Mouse (Mus musculus): ENCODE measurements around the gene Iars2. TPM values are rescaled to one million over a fixed set of nuclear protein-coding genes. Genes with fewer than 3 reads are reported as not detected.

Iars2 gene
- polyA plus RNA-seq, 1 experiment from 2014 or later: 32.0 TPM

DNA sequence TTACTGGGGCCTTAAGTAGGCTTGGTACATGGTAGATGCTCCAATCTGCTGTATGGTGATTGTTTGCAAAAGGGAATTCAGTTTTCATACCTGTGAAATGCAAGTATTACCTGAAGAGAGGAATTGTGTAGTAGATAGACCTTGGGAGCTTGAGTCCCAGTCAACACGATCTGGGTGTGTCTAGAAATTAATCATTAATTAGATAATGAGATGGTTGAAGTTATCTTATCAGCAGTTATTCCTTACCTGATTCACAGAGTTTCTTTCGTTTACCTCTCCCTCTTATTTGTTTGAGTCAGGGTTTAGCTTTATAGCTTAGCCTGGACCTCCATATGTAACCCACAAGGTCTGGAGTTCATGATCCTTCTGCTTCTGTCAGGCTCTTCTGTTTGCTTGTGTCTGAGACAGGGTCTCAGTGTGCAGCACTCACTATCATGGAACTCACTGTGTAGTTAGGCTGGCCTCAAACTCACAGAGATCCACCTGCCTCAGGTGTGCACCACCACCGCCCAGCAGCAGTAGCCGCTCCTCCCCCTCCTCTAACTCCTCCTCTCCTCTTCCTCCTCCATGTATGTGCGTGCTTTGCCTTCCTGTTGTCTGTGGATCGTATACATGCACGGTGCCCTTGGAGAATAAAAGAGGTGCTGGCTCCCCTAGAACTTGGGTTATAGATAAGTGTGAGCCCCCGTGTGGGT lies 58.6 kb downstream of the Iars2 start:
- ATAC-seq (ENCODE audit: insufficient number of reproducible peaks, insufficient read depth, low FRiP score, low read depth): 0 out of 2 replicates have a peak, but pooled peaks have one; percentile 37
- no peaks in the 10 kb centered on the region for H3K9me3 ChIP-seq (ENCODE audit: control insufficient read depth, low read depth, low read length)
- H3K4me1 ChIP-seq (ENCODE audit: control insufficient read depth, insufficient read depth, low read length): no peaks in the 10 kb centered on the region
- H3K27ac ChIP-seq (ENCODE audit: low read length): no peak overlapping the region
- H3K4me3 ChIP-seq (ENCODE audit: low read depth, low read length): no peak overlapping the region
- H3K9ac ChIP-seq (replicated peaks; ENCODE audit: low read depth, low read length): no peak overlapping the region
- no peak overlapping the region for H3K4me2 ChIP-seq (replicated peaks; ENCODE audit: low read depth, low read length)
- peaks cover 40% of the 10 kb centered on the region for H3K36me3 ChIP-seq (ENCODE audit: control insufficient read depth, insufficient read depth, low read length)
- WGBS: 86% methylated on average over 8 of the region's 8 CpGs
- H3K27me3 ChIP-seq (ENCODE audit: control insufficient read depth, insufficient read depth, low read length): no peaks in the 10 kb centered on the region

DNA sequence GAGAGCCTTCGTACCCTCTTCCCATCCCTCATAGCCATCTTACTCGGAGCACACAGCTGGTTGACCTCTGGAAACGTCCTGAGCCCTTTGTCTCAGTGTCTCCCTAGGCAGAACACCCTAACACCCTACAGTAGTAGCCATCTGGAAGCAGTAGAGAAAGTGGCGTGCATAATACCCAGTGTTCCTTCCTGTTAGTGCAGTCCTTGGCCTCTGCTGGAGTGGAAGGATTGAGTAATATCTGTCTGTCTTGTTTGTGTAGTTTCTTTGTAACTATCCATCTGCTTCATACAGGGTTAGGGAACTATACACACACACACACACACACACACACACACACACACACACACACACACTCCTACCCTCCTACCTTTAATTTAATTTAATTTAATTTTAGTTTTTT lies 60.5 kb downstream of the Iars2 start:
- ATAC-seq (ENCODE audit: insufficient number of reproducible peaks, insufficient read depth, low FRiP score, low read depth): no peak
- no peak overlapping the region for H3K4me2 ChIP-seq (replicated peaks; ENCODE audit: low read depth, low read length)
- no peak overlapping the region for H3K4me3 ChIP-seq (ENCODE audit: low read depth, low read length)
- peaks cover 45% of the 10 kb centered on the region for H3K36me3 ChIP-seq (ENCODE audit: control insufficient read depth, insufficient read depth, low read length)
- no peak overlapping the region for H3K27ac ChIP-seq (ENCODE audit: low read length)
- H3K9ac ChIP-seq (replicated peaks; ENCODE audit: low read depth, low read length): no peak overlapping the region
- no peaks in the 10 kb centered on the region for H3K9me3 ChIP-seq (ENCODE audit: control insufficient read depth, low read depth, low read length)
- WGBS: 84% methylated on average over 4 of the region's 4 CpGs
- no peaks in the 10 kb centered on the region for H3K27me3 ChIP-seq (ENCODE audit: control insufficient read depth, insufficient read depth, low read length)
- no peaks in the 10 kb centered on the region for H3K4me1 ChIP-seq (ENCODE audit: control insufficient read depth, insufficient read depth, low read length)

DNA sequence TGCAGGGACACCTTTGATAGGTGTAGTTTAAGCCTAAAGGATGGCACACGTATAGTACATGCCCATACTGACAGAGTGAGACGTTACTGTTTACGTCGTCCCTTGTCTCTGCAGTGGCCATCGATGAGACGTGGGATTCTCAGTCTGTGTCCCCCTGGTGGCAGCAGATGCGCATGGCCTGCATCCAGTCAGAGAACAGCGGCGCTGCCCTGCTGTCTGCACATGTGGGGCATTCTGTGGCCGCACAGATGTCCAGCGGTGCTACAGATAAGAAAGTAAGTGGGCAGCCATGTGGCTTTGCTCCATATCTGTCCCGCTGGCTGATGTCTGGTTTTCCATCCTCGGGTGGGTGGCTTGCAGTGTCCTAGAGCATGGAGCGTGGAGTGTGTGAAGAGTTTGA lies 66.6 kb downstream of the Iars2 start:
- H3K4me1 ChIP-seq (ENCODE audit: control insufficient read depth, insufficient read depth, low read length): no peaks in the 10 kb centered on the region
- H3K36me3 ChIP-seq (ENCODE audit: control insufficient read depth, insufficient read depth, low read length): peaks cover 56% of the 10 kb centered on the region
- no peak for ATAC-seq (ENCODE audit: insufficient number of reproducible peaks, insufficient read depth, low FRiP score, low read depth)
- no peaks in the 10 kb centered on the region for H3K9me3 ChIP-seq (ENCODE audit: control insufficient read depth, low read depth, low read length)
- 51% methylated on average over 14 of the region's 14 CpGs for WGBS
- H3K4me2 ChIP-seq (replicated peaks; ENCODE audit: low read depth, low read length): no peak overlapping the region
- H3K27me3 ChIP-seq (ENCODE audit: control insufficient read depth, insufficient read depth, low read length): no peaks in the 10 kb centered on the region
- H3K4me3 ChIP-seq (ENCODE audit: low read depth, low read length): no peak overlapping the region
- H3K27ac ChIP-seq (ENCODE audit: low read length): no peak overlapping the region
- H3K9ac ChIP-seq (replicated peaks; ENCODE audit: low read depth, low read length): no peak overlapping the region

DNA sequence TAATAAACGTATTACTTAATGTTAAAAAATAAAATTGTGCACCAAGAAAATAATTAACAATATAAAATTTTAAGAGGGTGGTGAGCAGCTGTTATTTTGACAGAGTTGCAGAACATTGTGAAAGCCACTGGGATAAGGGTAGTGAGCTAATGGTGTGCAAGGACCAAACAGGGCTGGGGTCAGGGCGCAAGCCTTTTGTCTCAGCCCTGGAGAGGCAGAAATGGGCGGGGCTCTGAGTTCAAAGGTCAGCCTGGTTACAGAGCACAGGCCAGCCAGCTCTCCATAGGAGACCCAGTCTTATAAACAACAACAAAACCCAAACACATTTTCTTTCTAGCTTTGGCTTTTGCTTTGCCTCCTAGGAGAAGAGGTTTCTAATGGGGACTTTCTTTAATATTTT lies 72.4 kb downstream of the Iars2 start:
- Histone ChIP-seq H3K27me3 (ENCODE audit: control insufficient read depth, insufficient read depth, low read length) (no peaks in the 10 kb centered on the region), H3K36me3 (ENCODE audit: control insufficient read depth, insufficient read depth, low read length) (peaks cover 27% of the 10 kb centered on the region), H3K27ac (ENCODE audit: low read length) (no peak overlapping the region), H3K9ac (replicated peaks; ENCODE audit: low read depth, low read length) (no peak overlapping the region), H3K4me1 (ENCODE audit: control insufficient read depth, insufficient read depth, low read length) (no peaks in the 10 kb centered on the region), H3K9me3 (ENCODE audit: control insufficient read depth, low read depth, low read length) (no peaks in the 10 kb centered on the region), H3K4me3 (ENCODE audit: low read depth, low read length) (no peak overlapping the region), H3K4me2 (replicated peaks; ENCODE audit: low read depth, low read length) (no peak overlapping the region)
- 45% methylated on average over 3 of the region's 3 CpGs for WGBS
- ATAC-seq (ENCODE audit: insufficient number of reproducible peaks, insufficient read depth, low FRiP score, low read depth): no peak

DNA sequence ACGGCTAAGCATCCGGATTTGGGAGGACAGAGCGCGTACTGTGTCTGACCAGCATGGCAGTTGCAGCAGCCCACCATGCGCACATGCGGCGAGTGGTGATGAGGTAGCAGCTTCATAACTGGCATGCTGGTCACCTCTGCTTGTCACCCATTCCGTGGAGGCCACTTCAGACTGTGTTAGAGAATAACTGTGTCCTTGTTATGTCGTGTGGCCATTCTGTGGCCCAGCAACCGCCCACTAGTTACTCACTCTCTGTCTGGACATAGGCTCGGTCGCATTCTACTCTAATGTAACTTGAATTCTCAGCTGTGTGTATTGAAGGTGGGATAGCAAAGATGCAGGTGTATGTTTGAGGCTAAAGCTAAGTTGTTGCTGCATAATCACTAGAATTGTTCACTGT lies 73.9 kb downstream of the Iars2 start:
- H3K27ac ChIP-seq (ENCODE audit: low read length): no peak overlapping the region
- H3K4me1 ChIP-seq (ENCODE audit: control insufficient read depth, insufficient read depth, low read length): no peaks in the 10 kb centered on the region
- H3K27me3 ChIP-seq (ENCODE audit: control insufficient read depth, insufficient read depth, low read length): no peaks in the 10 kb centered on the region
- H3K4me3 ChIP-seq (ENCODE audit: low read depth, low read length): no peak overlapping the region
- H3K36me3 ChIP-seq (ENCODE audit: control insufficient read depth, insufficient read depth, low read length): peaks cover 31% of the 10 kb centered on the region
- H3K9ac ChIP-seq (replicated peaks; ENCODE audit: low read depth, low read length): no peak overlapping the region
- no peak overlapping the region for H3K4me2 ChIP-seq (replicated peaks; ENCODE audit: low read depth, low read length)
- WGBS: 91% methylated on average over 12 of the region's 12 CpGs
- no peaks in the 10 kb centered on the region for H3K9me3 ChIP-seq (ENCODE audit: control insufficient read depth, low read depth, low read length)
- ATAC-seq (ENCODE audit: insufficient number of reproducible peaks, insufficient read depth, low FRiP score, low read depth): no peak

DNA sequence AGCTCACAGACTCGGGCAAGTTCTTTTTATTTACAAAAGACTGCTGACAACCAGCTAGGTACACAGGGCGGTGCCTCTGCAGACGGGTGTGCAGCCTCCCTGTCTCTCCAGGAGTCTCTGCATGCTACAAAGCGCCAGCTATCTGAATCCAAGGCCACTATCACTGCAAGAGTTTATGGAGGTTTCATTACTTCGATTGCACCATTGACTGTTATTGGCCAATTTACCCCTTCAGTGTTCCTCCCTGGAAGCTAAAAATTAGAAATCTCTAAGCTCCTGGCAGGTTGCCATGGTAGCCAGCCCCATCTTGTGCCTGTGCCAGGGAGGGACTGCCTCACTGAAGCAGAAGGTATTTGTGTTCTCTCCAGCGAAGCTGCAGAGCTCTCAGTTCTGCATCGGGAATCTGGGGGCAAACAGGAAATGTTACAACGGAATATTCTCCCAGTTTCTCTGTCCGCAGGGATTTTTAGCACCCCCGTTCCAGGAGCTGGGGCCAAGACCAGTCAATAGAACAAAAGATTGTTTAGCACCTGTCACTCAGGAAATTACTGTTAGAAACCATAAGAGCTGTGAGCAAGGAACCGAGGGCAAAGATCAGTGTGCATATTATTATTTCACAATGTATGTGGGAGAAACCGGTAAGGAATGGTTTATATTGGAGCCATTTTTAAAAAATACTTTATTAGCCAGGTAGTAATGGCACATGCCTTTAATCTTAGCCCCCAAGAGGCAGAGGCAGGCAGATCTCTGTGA lies 75.9 kb downstream of the Iars2 start:
- H3K9me3 ChIP-seq (ENCODE audit: control insufficient read depth, low read depth, low read length): no peaks in the 10 kb centered on the region
- H3K4me2 ChIP-seq (replicated peaks; ENCODE audit: low read depth, low read length): no peak overlapping the region
- no peak overlapping the region for H3K9ac ChIP-seq (replicated peaks; ENCODE audit: low read depth, low read length)
- no peaks in the 10 kb centered on the region for H3K4me1 ChIP-seq (ENCODE audit: control insufficient read depth, insufficient read depth, low read length)
- peak overlapping the region; percentile 33; the same call in 1 of the 2 replicates for H3K27ac ChIP-seq (ENCODE audit: low read length)
- WGBS: 55% methylated on average over 12 of the region's 12 CpGs
- 0 out of 2 replicates have a peak, but pooled peaks have one; percentile 65 for ATAC-seq (ENCODE audit: insufficient number of reproducible peaks, insufficient read depth, low FRiP score, low read depth)
- H3K4me3 ChIP-seq (ENCODE audit: low read depth, low read length): no peak overlapping the region
- H3K27me3 ChIP-seq (ENCODE audit: control insufficient read depth, insufficient read depth, low read length): no peaks in the 10 kb centered on the region
- peaks cover 27% of the 10 kb centered on the region for H3K36me3 ChIP-seq (ENCODE audit: control insufficient read depth, insufficient read depth, low read length)

DNA sequence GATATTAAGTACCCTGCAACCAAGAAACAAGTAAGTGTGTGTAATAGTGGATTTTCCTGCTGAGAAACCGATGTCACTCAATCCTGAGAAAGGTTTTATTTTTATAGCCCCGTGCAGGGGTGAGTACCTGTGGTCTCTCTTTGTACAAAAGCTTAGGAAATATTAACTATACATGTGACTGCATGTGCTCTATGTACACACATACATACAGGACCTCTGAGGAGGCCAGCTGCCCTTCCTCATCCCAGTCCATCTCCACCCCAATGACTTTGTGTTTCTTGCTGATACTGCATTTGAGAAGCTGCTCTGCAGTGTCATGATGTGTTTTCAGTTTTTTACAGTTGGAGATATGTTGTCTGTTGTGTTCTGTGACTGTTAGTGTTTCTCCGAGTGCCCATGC lies 76.8 kb downstream of the Iars2 start:
- no peak overlapping the region for H3K4me2 ChIP-seq (replicated peaks; ENCODE audit: low read depth, low read length)
- no peak overlapping the region for H3K4me3 ChIP-seq (ENCODE audit: low read depth, low read length)
- WGBS: 70% methylated on average over 3 of the region's 3 CpGs
- no peaks in the 10 kb centered on the region for H3K4me1 ChIP-seq (ENCODE audit: control insufficient read depth, insufficient read depth, low read length)
- no peak overlapping the region for H3K9ac ChIP-seq (replicated peaks; ENCODE audit: low read depth, low read length)
- H3K27me3 ChIP-seq (ENCODE audit: control insufficient read depth, insufficient read depth, low read length): no peaks in the 10 kb centered on the region
- H3K36me3 ChIP-seq (ENCODE audit: control insufficient read depth, insufficient read depth, low read length): peaks cover 27% of the 10 kb centered on the region
- no peak for ATAC-seq (ENCODE audit: insufficient number of reproducible peaks, insufficient read depth, low FRiP score, low read depth)
- H3K9me3 ChIP-seq (ENCODE audit: control insufficient read depth, low read depth, low read length): no peaks in the 10 kb centered on the region
- no peak overlapping the region for H3K27ac ChIP-seq (ENCODE audit: low read length)

DNA sequence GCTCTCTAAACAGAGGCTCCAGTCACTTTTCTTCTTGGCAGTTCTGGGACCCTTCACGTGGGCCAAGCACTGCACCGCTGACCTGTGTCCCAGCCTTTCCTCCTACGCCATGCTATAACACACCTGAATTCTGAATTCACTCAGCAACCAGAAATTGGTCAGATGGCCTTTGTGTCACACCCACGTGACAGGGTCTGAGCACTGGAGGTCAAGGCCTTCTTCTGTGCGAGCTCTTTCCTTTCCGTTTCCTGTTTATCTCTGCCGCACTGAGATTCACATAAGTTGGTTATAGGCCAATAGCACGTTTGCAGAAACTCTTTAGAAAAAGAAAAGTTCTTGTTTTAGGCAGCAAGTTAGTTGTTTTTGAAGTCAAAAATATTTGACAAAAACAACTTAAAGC lies 80.5 kb downstream of the Iars2 start:
- 75% methylated on average over 8 of the region's 8 CpGs for WGBS
- no peaks in the 10 kb centered on the region for H3K27me3 ChIP-seq (ENCODE audit: control insufficient read depth, insufficient read depth, low read length)
- peaks cover 31% of the 10 kb centered on the region for H3K36me3 ChIP-seq (ENCODE audit: control insufficient read depth, insufficient read depth, low read length)
- no peak overlapping the region for H3K9ac ChIP-seq (replicated peaks; ENCODE audit: low read depth, low read length)
- no peak overlapping the region for H3K4me3 ChIP-seq (ENCODE audit: low read depth, low read length)
- no peak overlapping the region for H3K27ac ChIP-seq (ENCODE audit: low read length)
- H3K4me1 ChIP-seq (ENCODE audit: control insufficient read depth, insufficient read depth, low read length): no peaks in the 10 kb centered on the region
- H3K4me2 ChIP-seq (replicated peaks; ENCODE audit: low read depth, low read length): no peak overlapping the region
- H3K9me3 ChIP-seq (ENCODE audit: control insufficient read depth, low read depth, low read length): no peaks in the 10 kb centered on the region
- ATAC-seq (ENCODE audit: insufficient number of reproducible peaks, insufficient read depth, low FRiP score, low read depth): no peak
